Mouse (Mus musculus): Measurements from ENCODE around the gene Thoc3. TPM values are rescaled to one million over a fixed set of nuclear protein-coding genes. Genes with fewer than 3 reads are reported as not detected.

Thoc3 gene
- polyA plus RNA-seq (2021; fragmentation: Nextera tagmentation) = 57.5 and 58.2 TPM in 2 replicates
- long read RNA-seq, experiment 1, transcript Thoc3-201 (6 exons, 2,335 nt) = major isoform, 122 of 142 reads
- long read RNA-seq, experiment 1, partial matches to known transcripts = 9 of 142 reads
- long read RNA-seq, experiment 1, other reads (novel, unspliced or antisense) = 10 of 142 reads
- long read RNA-seq, experiment 2, transcript Thoc3-201 (6 exons, 2,335 nt) = major isoform, 136 of 156 reads
- long read RNA-seq, experiment 2, partial matches to known transcripts = 2 of 156 reads
- long read RNA-seq, experiment 2, other reads (novel, unspliced or antisense) = 18 of 156 reads

DNA sequence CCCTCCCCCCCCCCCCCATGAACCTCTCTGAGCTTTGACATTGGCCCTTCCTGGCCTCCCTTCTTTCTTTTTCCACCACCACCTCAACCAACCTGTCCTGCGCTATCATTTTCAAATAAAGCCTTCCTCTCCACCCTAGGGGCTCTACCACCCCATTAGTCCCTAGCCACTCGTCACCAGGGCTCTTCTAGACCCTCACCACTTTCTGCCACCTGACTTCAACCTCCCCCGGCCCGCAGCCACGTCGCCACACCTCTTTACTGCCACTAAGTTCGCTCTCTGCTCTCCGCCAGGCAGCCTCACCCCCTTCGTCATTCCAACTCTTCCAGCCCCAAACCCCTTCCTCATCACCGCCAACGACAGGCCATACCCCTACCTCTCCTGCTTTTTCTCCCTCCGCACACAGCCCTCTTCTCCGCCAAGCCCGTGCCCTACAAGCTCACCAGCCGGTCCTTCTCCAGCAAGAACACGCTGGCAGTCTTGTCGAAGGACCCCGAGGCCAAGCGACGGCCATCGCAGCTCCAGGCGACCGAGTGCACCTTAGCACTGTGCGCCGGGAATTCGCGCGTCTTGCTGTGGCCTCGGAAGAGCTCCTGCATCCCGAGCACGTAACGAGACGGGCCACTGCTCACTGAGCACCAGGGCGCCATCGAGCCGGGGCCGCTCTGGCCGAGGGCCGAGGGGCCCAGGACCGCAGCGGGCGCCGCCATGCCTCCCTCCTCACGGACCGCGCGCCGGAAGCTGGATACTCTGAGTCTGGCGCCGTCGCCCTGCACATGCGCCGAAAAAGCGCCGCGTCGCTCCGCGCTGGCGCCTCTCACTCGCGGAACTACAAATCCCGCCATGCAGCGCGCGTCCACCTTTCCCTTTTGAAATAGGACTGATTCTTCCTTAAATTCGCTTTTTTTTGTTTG lies at the start of gene Thoc3:
TSS of gene Thoc3 (minus strand) at position 752 of the 914 bp plus-strand sequence.

DNA sequence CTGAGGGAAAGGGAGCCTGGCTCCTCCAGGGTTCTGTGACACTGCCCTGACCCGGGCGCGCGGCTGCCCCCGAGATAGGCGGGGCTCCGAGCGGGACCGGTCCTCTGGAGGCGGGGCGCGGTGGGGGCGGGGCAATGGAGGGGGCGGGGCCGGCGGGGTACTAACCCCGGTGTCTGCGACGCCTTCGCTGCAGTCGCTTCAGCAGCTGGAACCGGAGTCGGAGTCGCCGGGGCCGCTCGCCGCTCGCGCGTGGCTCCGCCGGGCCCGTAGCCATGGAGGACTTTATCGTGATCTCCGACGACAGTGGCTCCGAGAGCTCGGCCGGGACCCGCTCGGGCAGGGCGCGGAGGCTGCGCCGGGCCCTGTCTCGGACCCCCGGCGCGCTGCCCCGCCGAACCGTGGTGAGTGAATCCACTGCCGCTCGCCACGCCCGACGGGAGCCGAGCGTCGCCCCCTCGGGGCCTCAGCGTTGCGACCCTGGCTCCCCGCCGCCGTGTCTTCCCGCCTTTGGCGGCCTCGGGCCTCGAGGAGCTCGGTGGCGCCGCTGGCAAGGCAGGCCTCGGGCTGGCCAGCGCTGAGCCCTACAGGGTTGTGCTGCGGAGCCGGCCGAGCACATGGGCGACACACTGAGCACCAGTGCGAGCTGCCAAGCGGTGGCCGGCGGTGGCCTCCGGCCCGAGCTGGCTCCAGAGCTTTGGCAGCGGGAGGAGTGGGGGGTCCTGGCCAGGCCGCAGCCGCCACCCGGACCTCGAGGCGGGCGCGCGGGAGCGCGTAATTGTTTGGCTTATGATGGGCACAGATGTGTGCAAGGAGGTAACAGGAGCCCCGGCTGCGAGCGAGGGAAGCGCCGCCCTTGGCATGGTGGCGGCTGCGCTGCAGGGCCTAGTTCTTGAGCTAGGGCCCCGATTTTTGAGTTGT lies 35.2 kb upstream of the Thoc3 start, which contains the start of gene Simc1:
TSS of gene Simc1 (plus strand) at position 176 of the 918 bp plus-strand sequence.

Other genes with a start within 250 kb of the Thoc3 start
- gene Cplx2, start 97.5 kb downstream of the Thoc3 start, polyA plus RNA-seq (2021; fragmentation: Nextera tagmentation) = 190 and 234 TPM in 2 replicates
- gene Simc1, start 34.9 kb upstream of the Thoc3 start, polyA plus RNA-seq (2021; fragmentation: Nextera tagmentation) = 5.1 and 5.4 TPM in 2 replicates
- gene 4833439L19Rik, start 96.6 kb upstream of the Thoc3 start, polyA plus RNA-seq (2021; fragmentation: Nextera tagmentation) = 191 and 227 TPM in 2 replicates
- gene Arl10, start 106.2 kb upstream of the Thoc3 start, polyA plus RNA-seq (2021; fragmentation: Nextera tagmentation) = 44.6 and 50.0 TPM in 2 replicates
- 28.3 and 31.3 TPM in 2 replicates for gene Nop16, start 121.2 kb upstream of the Thoc3 start, polyA plus RNA-seq (2021; fragmentation: Nextera tagmentation)
- 514 and 522 TPM in 2 replicates for gene Higd2a, start 121.4 kb upstream of the Thoc3 start, polyA plus RNA-seq (2021; fragmentation: Nextera tagmentation)
- 270 and 276 TPM in 2 replicates for gene Cltb, start 142.5 kb upstream of the Thoc3 start, polyA plus RNA-seq (2021; fragmentation: Nextera tagmentation)
- gene Faf2, start 152.9 kb upstream of the Thoc3 start, polyA plus RNA-seq (2021; fragmentation: Nextera tagmentation) = 44.0 and 57.8 TPM in 2 replicates
- 99.6 and 131 TPM in 2 replicates for gene Rnf44, start 225.1 kb upstream of the Thoc3 start, polyA plus RNA-seq (2021; fragmentation: Nextera tagmentation)
- gene Cdhr2, start 232.6 kb upstream of the Thoc3 start, polyA plus RNA-seq (2021; fragmentation: Nextera tagmentation) = 0.13 and 0.20 TPM in 2 replicates